Mouse (Mus musculus) natural killer cell, adult 2 months (primary cell): ENCODE results near the gene Pidd1.
"Not testable (repeated sequence)": the region's sequence is repeated elsewhere in the genome, so short reads cannot be mapped to it uniquely, and the experiment has no call there.

Experiments used
- DNase-seq, 2 experiments: peaks; one replicate each; pipeline ENCODE4 v3.0.0; 2022; ENCODE audit warnings: low spot score in 2 of 2

Pidd1 gene

DNA sequence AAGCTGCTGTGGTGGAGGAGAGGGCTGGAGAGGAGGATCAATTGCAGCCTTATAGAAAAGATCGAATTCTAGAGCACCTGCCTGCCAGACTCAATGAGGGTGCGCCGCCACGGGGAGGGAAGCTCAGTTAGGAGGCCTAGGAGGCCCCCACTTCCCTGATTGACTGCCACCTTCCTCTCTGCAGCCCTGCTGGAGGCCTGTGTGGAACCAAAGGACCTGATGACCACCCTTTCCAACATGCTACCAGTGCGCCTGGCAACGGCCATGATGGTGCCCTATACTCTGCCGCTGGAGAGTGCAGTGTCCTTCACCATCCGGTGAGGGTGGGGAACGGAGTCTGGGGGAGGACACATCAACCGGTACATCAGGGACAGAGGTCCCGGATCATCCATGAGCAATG lies 14.8 kb upstream of the Pidd1 start:
- DNase-seq, result no peak

DNA sequence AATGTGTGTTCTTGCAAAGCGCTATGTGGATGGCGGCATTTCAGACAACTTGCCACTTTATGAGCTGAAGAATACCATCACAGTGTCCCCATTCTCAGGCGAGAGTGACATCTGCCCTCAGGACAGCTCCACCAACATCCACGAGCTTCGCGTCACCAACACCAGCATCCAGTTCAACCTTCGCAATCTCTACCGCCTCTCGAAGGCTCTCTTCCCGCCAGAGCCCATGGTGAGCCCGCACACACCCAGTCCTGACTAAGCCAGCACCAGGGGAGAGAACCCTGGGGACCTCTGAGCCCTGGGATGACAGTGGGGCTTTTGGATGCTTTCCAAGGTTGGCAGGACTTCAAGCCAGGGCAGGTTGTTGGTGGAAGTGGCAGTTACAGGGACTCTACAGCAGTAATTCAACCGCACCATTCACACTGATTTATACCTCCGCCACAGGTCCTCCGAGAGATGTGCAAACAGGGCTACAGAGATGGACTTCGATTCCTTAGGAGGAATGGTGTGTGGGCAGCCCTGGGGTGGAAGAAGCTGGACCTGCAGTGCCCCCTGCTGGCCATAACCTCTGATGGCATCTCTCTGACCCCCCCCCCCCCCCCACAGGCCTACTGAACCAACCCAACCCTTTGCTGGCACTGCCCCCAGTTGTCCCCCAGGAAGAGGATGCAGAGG lies 14.3 kb upstream of the Pidd1 start:
- DNase-seq, result peak; percentile 48 to 69

DNA sequence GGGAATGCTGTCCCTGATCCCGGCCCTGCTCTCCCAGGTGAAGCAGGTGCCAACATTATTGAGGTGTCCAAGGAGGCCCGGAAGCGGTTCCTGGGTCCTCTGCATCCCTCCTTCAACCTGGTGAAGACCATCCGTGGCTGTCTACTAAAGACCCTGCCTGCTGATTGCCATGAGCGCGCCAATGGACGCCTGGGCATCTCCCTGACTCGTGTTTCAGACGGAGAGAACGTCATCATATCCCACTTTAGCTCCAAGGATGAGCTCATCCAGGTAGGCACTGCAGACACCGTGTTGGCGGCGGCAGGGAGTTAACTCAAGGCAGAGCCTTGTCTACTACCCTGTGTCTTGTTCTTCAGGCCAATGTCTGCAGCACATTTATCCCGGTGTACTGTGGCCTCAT lies 13.4 kb upstream of the Pidd1 start:
- no peak for DNase-seq

DNA sequence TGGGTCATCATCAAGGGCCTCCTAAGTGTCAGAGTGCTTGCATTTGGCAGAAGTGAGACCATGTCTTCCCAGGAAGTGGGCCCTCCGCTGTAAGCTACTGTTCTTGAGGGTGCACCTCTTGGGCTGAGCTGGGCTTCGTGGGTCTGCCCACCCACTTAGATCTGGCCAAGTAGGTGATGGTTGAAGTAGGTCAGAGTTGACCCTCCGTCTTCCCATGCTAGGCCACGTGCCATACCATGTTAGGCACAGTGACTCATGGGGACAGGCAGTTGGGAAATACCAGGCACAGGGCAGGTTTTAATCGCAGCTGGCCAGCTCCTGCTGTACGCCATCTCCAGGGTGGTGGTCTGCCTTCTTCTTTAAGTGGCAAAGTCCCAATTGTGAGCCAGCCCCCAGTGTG lies 12.9 kb upstream of the Pidd1 start:
- no peak for DNase-seq

DNA sequence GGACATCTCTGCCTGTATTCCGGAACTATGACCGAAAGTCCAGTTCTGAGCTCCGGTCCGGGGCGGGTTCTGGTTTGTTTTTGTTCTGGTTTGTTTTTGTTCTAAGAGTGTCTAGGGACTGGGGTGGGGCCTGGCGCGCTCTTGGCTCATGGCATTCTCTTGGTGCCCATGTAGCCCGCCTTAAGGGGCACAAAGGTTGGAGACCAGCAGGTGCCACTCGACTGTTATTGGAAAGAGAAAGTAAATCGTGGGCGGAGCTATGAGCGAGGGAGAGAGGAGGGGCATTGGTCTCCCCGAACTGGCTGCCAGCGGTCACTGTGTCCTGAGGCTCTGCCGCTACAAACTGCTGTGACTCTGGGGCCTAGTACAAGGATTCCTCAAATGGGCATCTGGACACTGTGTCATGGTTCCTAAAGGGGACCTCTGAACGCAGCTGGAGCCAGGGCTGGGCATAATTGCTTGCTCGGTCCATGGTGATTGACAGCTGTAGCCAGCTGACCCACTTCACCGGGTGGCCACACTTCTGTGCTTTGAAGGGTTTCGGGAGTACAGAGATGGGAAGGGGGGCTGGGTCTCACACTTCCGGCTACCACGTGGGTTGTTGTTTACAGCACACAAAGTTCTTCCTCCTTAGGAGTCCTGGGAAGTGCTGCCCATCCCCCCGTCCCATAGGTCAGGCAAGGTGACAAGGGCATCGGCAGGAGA lies 11.9 kb upstream of the Pidd1 start:
- DNase-seq, result peak; percentile 67 to 78

DNA sequence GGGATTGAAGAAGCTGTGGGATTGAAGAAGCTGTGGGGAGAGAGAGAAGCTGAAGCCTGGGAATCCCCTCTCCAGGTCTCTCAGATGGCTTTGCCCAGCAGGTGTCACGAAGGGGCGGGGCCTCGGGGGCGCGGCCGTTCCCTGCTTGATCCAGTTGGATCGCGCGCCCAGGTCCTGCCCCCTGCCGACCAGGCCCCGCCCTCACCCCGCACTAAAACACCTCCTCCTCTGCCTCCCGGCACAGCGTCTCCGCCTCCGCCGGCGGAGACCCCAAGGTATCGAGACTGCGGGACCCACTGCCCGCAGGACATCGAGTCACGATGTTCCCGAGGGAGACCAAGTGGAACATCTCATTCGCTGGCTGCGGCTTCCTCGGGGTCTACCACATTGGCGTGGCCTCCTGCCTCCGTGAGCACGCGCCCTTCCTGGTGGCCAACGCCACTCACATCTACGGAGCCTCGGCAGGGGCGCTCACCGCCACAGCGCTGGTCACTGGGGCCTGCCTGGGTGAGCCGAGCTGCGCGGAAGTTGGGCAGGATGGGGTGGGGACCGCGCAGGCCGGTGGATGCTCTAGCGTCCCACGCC lies 11.2 kb upstream of the Pidd1 start, which contains the start of gene Pnpla2:
TSS of gene Pnpla2 (plus strand) at position 232 of the 585 bp plus-strand sequence.
- peak; percentile 90 to 92 for DNase-seq

DNA sequence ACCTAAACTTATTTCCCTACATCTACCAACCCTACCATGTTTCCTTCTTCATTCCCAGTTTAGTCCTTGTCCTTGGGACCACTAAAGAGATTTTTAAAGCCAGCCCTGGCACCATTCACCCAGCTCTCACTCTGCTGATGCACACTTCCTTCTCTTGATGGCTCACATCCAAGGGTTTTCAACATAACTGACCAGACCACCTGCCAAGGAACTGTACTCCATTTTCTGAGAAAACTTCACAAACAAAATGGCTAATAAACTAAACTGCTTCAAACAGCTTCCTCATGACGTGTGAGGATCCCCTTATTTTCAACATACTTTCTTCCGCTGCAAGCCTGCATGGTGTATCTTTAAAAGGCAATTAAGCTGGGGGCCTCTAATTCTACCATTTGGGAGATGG lies 9.8 kb upstream of the Pidd1 start:
- DNase-seq, result no peak

DNA sequence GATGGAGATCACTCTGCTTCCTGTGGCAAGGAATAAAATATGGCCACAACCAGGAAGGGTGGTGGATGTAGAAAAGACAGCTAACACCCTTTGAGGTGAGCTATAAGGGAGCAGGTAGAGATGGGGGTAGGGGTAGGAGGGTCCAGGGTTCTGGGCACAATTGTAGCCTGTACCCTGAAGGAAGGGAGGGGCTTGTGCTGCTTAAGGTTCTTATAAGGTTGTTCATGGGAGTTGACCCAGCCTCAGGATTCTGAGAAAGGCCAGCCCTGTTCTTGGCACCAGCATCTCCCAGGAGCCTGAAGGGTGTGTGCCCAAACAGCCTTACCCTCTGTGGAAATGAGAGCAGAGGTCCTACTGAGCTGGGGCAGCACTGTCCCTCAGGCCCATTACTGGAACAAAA lies 8.1 kb upstream of the Pidd1 start:
- DNase-seq, result no peak

DNA sequence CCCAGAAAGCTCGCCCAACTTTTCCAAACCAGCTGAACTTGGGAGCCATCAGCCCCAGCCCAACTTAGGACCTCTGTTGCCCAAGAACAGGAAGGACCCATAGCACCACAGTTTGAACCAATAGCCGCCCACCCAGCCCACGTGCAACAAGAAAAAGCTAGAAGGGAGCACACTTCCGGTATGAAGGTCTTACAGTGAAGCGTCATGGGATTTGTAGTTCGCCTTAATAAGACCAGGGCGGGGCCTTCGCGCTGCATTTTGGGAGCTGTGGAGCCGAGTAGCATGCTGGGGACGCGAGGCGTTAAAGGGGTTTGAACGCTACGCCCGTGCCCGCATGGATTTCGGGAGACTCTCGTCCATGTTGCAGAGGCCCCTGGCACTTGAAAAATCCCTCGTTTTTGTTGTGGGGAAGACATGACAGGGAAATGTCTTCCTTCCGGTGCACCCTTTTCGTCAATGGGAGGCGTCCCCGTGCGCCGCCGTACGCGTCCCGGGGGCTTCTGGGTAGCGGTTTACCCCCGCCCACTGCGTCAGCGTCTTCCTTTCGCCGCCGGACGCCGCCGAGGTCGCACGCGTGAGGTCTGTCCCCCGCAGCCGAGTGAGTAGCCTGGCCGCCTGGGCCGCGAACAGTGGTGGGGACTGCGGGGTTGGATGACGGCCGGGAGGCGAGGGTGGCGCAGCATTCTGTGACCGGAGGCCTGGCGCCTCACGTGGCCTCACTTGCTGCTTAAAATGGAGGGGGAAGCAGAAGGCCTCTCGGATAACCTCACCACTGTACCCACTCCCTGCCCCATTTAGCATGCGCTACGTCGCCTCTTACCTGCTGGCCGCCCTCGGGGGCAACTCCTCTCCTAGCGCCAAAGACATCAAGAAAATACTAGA lies 3.5 kb upstream of the Pidd1 start, which contains the start of gene Rplp2:
TSS of gene Rplp2 (plus strand) at position 261 of the 882 bp plus-strand sequence.
- peak; percentile 94 for DNase-seq

DNA sequence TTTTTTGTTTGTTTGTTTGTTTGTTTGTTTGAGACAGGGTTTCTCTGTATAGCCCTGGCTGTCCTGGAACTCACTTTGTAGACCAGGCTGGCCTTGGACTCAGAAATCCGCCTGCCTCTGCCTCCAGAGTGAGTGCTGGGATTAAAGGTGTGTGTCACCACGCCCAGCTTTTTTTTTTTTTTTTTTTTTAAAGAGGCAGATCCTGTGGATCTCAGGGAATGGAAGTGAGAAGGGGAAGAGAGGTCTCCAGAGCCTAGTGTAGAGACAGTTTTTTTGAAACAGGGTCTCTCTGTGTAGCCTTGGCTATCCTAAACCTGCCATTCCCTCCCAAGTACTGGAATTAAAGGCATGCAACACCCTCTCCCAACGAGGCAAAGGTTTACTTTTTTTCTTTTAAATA lies 2.5 kb upstream of the Pidd1 start:
- DNase-seq, result not testable (repeated sequence)

DNA sequence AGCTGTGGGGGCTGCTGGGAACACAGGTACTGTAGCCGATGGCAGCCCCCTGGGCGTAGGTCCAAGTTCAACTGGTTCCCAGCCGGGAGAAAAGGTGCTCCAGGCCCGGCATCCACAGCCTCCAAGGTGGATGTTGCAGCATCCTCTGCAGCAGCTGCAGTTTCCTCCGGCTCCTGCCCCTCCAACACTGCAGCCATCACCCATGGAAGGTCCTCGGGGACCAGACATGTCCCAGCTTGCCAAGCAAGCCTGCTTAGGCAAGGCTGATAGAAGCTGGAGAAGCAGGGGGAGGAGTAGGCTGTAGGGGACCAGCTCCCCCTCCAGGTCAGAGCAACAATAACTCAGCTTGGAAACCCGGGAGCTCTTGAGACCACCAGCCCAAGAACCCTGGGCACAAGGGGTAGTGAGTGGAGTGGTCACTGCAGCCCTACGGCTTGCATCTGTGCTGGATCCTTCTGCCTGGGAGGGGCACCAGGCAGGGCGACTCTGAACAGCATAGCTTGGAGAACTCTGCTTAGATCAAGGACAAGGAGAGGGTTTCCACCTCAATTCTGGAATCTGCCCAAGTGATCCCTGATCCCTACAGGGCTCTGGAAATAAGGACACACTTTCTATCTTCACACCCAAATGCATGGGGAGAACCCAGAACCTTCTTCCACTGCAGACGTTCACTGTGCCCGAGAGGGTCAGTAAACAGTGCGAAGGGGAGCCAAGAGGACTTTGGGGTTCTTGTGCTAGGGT lies 574 bp downstream of the Pidd1 start:
- DNase-seq, result no peak

DNA sequence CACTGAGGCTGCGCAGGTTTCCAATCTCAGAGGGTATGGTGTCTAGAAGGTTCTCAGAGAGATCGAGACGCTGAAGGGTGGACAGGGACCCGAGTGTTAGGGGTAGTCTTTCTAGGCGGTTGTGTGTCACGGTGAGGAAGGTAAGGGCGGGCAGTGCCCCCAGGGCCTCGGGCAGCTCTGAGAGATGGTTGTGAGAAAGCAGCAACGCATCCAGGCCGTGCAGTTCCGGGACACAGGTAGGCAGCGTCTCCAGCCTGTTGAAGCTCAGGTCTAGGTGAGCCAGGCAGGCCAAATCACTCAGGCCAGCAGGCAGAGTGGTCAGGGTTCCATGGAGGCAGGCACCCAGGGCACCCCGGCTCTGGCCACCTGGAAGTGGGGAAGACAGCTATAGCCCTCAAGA lies 1.6 kb downstream of the Pidd1 start:
- DNase-seq, result no peak

DNA sequence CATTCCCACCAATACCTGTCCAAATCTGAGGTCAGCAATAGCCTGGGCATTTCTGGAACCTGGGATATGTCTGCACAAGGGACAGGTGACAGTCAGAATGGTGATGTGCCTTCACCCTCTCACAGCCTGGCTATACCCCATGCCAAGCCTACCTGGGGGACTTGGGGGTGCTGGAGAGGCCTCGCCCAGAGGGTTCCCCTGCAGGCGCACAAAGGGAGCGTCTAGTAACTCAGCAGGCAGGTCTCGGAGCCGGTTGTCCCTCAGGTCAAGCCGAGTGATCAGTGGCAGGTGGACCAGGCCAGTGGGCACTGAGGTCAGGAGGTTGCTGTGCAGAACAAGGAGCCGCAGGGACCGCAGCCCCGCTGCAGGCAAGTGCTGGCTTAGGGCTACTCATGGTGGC lies 2.4 kb downstream of the Pidd1 start:
- DNase-seq, result no peak

DNA sequence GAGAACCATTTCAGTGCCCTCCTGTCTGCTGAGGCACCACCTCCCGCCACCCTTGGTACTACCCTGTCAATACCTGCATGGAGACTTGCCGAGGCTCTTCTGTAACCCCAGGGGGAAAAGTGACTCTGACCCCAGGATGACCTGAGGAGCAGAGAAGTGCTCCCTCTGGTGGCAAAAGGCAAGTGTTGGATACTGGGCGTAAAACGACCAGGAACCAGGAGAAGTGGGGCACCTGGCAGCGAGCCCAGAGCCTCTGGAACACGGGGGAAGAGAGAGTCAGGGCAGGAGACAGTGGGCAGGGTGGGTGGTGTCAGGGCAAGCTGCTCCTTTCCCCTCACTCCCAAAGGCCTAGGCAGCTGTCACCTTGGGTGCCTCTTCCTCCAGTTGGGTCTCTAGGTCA lies 3.2 kb downstream of the Pidd1 start:
- DNase-seq, result peak in 1 of 2 experiments; percentile 52

DNA sequence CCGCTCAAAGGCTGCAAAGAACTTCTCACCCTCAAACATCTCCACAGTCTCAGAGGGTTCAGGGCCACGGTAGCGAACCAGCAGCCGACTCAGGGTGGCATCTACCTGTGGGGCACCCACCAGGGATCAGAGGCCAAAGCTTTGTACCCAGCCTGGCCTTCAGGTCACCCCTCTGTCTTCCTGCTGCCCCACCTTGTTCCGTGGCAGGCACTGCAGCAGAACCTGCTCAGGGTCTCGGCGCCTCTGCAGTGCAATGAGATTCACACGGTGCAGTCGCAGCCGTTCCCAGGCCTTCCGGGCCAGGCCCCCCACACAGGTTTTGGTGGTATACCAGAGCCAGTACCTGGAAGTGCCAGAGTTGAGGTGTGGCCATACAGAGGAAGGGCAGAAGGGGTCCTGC lies 4.0 kb downstream of the Pidd1 start:
- DNase-seq, result no peak

DNA sequence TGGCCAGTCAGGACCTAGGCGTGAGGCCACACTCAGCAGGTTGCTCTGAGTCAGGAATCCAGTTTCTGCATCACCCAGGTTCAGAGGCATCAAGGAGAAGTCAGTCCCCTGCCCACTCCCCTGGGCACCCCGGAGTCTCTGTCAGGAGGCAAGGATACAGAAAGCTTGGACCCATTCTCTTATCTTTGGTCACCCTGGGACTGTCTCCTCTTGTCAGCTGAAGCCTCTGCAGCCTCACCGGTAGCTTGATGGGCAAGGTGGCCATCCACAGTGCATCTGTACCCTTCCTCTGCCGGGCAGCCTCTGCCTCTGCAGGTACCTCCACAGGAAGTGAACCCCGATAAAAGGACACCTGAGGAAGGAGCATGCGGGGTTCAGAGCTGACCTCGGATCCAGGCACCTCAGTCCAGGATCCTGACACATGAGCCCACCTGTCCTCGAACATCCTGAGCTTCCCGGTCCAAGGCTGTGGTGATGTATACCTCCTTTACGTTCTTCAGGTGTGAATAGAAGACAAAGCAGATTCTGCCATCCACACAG lies 4.6 kb downstream of the Pidd1 start:
- DNase-seq, result no peak

DNA sequence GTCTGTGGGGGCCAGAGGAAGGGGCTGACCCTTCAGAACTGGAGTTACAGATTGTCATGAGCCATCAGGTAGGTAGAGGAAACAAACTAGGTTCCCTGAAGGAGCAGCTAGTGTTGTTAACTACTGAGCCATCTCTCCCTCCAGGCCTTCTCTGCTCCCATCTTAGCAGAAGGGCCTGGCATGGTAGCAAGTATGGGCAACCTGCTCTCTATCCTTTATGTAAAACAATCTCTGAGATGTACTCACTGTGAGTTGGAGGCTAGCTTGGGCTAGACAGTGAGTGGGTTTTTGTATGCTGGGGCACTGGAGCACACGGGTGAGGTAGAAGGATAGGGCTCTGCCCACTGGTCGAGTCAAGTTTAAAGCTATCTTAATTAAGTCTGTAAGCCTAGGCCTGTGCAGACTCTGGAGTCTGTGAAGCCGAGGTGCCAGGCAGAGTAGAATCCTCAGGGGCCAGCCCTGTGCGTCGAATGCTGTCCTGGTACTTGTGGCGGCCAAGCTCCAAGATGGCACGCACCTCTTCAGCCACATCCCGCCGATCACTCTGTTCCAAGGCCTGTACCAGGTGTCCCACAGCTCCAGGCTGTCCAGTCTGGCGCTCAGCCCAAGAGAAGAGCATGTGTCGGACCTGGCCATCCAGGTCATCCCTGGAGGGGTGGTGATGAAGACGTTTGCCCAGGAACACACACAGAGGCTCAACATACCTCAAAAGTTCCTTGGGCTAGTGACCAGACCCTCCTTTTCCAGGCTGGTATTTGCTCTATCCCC lies 5.4 kb downstream of the Pidd1 start:
- DNase-seq, result no peak

DNA sequence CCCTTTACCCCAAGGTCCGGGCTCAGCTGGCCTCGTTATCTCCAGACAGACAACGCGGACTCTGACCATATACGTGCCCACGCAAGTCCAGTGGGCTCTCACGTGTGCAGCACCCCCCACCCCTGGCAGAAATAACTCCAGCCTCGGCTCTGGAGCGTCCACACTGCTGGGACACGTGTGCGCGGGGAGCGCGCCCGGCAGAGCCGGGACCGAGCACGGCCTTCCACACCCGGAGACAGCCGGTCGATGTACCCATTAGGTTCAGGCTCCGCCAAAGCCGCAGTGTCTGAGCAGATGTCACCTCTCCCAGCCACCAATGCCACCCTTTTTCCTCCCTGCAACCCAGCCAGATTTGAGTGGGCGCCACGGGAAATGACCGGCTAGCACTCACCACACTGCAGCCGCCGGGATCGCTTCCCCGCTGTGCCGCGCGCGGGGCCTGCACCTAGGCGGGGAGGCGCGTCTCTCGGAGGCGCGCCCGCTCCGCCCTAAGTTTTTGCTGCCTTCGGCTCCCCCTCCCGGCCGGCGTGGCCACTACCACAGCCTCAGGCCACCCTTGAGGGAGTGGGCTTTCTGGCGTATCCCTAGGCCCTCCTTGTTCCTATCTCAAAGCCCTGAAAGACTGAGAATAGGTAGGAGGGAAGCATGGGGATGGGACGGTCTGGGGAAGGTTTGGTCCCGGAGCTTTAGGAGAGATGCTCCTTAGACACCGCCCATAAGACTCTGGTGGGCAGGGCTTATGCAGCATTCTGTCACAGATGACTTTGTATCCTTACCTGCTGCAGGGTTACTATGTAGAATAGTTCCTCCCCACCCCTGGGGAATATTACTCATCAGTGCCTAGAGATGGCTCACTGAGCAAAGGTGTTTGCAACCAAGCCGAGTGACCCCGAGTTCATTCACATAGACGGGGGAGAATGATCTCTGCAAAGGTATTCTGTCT lies 6.4 kb downstream of the Pidd1 start, which contains the start of gene Slc25a22:
TSS of gene Slc25a22 (minus strand) at position 715 of the 943 bp plus-strand sequence.
- DNase-seq, result peak; percentile 69 to 79

DNA sequence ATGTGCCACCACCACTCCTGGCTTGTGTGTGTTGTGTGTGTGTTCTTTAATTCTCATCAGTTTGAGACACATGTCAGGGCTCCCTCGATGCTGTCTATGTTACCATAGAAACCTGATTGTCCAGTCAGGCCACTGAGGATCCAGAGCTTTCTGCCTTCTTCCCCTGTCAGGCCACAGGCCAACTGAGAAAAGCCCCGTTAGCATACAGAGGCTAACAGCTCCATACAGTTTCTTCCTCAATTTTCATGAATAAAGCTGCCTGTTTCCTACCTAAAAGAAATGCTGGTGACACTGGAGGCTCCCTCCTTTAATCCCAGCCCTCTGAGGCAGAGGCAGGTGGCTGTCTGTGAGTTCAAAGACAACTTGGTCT lies 7.3 kb downstream of the Pidd1 start:
- DNase-seq, result no peak
